Mouse (Mus musculus) G1E (cell line): ENCODE results near the gene Rad51d. TPM values are rescaled to one million over a fixed set of nuclear protein-coding genes. Genes with fewer than 3 reads are reported as not detected.

Experiments
- ATAC-seq: 2 replicates; pipeline ENCODE4 v1.8.0; 2016; ENCODE audit warnings: mild to moderate bottlenecking; ENCODE audit not compliant: insufficient number of reproducible peaks, poor library complexity, low FRiP score, severe bottlenecking; ENCODE audit errors: extremely low read depth
- DNase-seq: peaks from one replicate; pipeline ENCODE4 v3.0.0; 2012; ENCODE audit warnings: low spot score
- H3K27me3 ChIP-seq: 2 replicates; pipeline ENCODE4 v1.6.1; 2012; ENCODE audit warnings: mild to moderate bottlenecking, low read length, inconsistent platforms; ENCODE audit not compliant: insufficient read depth
- H3K36me3 ChIP-seq: replicated peaks from 2 replicates; pipeline ENCODE3; 2012; ENCODE audit warnings: mild to moderate bottlenecking, inconsistent platforms
- H3K4me1 ChIP-seq: 2 replicates; pipeline ENCODE4 v1.6.1; 2012; ENCODE audit warnings: low read depth, low read length, inconsistent platforms, mixed read lengths; ENCODE audit not compliant: insufficient read depth
- H3K4me3 ChIP-seq: 2 replicates; pipeline ENCODE4 v1.5.1; 2012; ENCODE audit warnings: low read depth, mild to moderate bottlenecking, inconsistent platforms, low read length, moderate library complexity, mixed read lengths
- H3K9me3 ChIP-seq: replicated peaks from 2 replicates; pipeline ENCODE4 v1.6.1; 2012; ENCODE audit warnings: inconsistent platforms
- CTCF ChIP-seq: IDR thresholded peaks from 2 replicates; pipeline ENCODE4 v1.5.1; 2012; ENCODE audit warnings: low read depth, low read length, inconsistent platforms, mixed read lengths
- GATA1 ChIP-seq: IDR thresholded peaks from 2 replicates; pipeline ENCODE4 v1.6.1; 2012; ENCODE audit warnings: borderline replicate concordance, low read length, inconsistent platforms, mixed read lengths
- GATA2 ChIP-seq: IDR thresholded peaks from 2 replicates; pipeline ENCODE4 v1.6.1; 2012; ENCODE audit warnings: low read depth, low read length, inconsistent platforms, borderline replicate concordance
- POLR2AphosphoS5 ChIP-seq: IDR thresholded peaks from 2 replicates; pipeline ENCODE4 v1.6.1; 2012; ENCODE audit warnings: low read depth, low read length, inconsistent platforms; ENCODE audit not compliant: insufficient replicate concordance
- TAL1 ChIP-seq: conservative IDR thresholded peaks from 2 replicates; pipeline ENCODE4 v1.6.1; 2012; ENCODE audit warnings: low read depth, low read length, inconsistent platforms, mixed read lengths
- polyA plus RNA-seq: library from polyadenylated mRNA; stranded (reverse); fragments of >175 nt; gene quantifications from 2 replicates; pipeline ENCODE4 v1.2.3, GENCODE M21; 2012
- total RNA-seq, 2 experiments: library from RNA; stranded (forward) in 1 of 2; stranded (reverse) in 1 of 2; fragments of 200-1000 nt in 1 of 2; fragments of >200 nt in 1 of 2; fragmentation: Nextera tagmentation in 1 of 2; gene quantifications; 2 replicates each; pipeline ENCODE4 v1.2.3; 2014 to 2017

The Rad51d gene
- total and polyA plus RNA-seq, 3 experiments = 13.6 to 24.6 (median 16.0) TPM

- peaks cover 69% of the 10 kb centered on the region for H3K4me1 ChIP-seq
- no peak overlapping the region for H3K4me3 ChIP-seq
- peaks cover 64% of the 10 kb centered on the region for H3K36me3 ChIP-seq
- no peaks in the 10 kb centered on the region for H3K9me3 ChIP-seq
- no peak for ATAC-seq
- H3K27me3 ChIP-seq = no peaks in the 10 kb centered on the region
- TF ChIP-seq TAL1 = no peak
- no peak for TF ChIP-seq GATA1
- no peak for TF ChIP-seq GATA2
- TF ChIP-seq CTCF = no peak
- no peak for TF ChIP-seq POLR2AphosphoS5
- DNase-seq = no peak
These were observed 28.9 kb downstream of the Rad51d start for GRCm38 (mm10) chr11:82861558-82861957.

- H3K36me3 ChIP-seq = peaks cover 71% of the 10 kb centered on the region
- no peak overlapping the region for H3K4me3 ChIP-seq
- H3K27me3 ChIP-seq = no peaks in the 10 kb centered on the region
- TF ChIP-seq TAL1 = no peak
- no peak for TF ChIP-seq GATA2
- no peak for TF ChIP-seq GATA1
- no peak for TF ChIP-seq CTCF
- H3K4me1 ChIP-seq = peaks cover 69% of the 10 kb centered on the region
- DNase-seq = no peak
- no peaks in the 10 kb centered on the region for H3K9me3 ChIP-seq
- no peak for ATAC-seq
These were observed 29.7 kb downstream of the Rad51d start for GRCm38 (mm10) chr11:82860759-82861158.

GRCm38 (mm10) chr11:82857307-82857848 is 33.0 kb downstream of the Rad51d start:
- Histone ChIP-seq H3K9me3 (no peaks in the 10 kb centered on the region), H3K27me3 (no peaks in the 10 kb centered on the region), H3K36me3 (peaks cover 91% of the 10 kb centered on the region), H3K4me1 (peaks cover 68% of the 10 kb centered on the region), H3K4me3 (no peak overlapping the region)
- no peak for TF ChIP-seq TAL1
- no peak for TF ChIP-seq GATA1
- TF ChIP-seq CTCF = no peak
- no peak for TF ChIP-seq GATA2
- no peak for TF ChIP-seq POLR2AphosphoS5
- no peak for ATAC-seq
- DNase-seq = no peak

GRCm38 (mm10) chr11:82856032-82856431 is 34.4 kb downstream of the Rad51d start:
- H3K4me1 ChIP-seq = peaks cover 67% of the 10 kb centered on the region
- H3K4me3 ChIP-seq = no peak overlapping the region
- DNase-seq (no peak), ATAC-seq (no peak)
- peaks cover 90% of the 10 kb centered on the region for H3K36me3 ChIP-seq
- H3K9me3 ChIP-seq = no peaks in the 10 kb centered on the region
- no peak for TF ChIP-seq GATA2
- TF ChIP-seq GATA1 = no peak
- TF ChIP-seq TAL1 = no peak
- TF ChIP-seq CTCF = no peak
- no peaks in the 10 kb centered on the region for H3K27me3 ChIP-seq

GRCm38 (mm10) chr11:82855327-82855973 is 35.0 kb downstream of the Rad51d start:
- no peak for TF ChIP-seq GATA2
- no peak for TF ChIP-seq TAL1
- TF ChIP-seq CTCF = no peak
- no peak for TF ChIP-seq GATA1
- TF ChIP-seq POLR2AphosphoS5 = no peak
- H3K4me3 ChIP-seq = peak overlapping the region; percentile 47; the same call in 1 of the 2 replicates
- no peak for DNase-seq
- H3K27me3 ChIP-seq = no peaks in the 10 kb centered on the region
- H3K9me3 ChIP-seq = no peaks in the 10 kb centered on the region
- peak; percentile 15 for ATAC-seq
- H3K4me1 ChIP-seq = peaks cover 69% of the 10 kb centered on the region
- peaks cover 90% of the 10 kb centered on the region for H3K36me3 ChIP-seq

GRCm38 (mm10) chr11:82854111-82854510 is 36.3 kb downstream of the Rad51d start:
- H3K4me1 ChIP-seq = peaks cover 81% of the 10 kb centered on the region
- no peak for DNase-seq
- ATAC-seq = no peak
- no peaks in the 10 kb centered on the region for H3K27me3 ChIP-seq
- H3K9me3 ChIP-seq = no peaks in the 10 kb centered on the region
- TF ChIP-seq CTCF (no peak), POLR2AphosphoS5 (no peak), TAL1 (no peak), GATA2 (no peak), GATA1 (no peak)
- no peak overlapping the region for H3K4me3 ChIP-seq
- peaks cover 89% of the 10 kb centered on the region for H3K36me3 ChIP-seq
